Comparison of ENCODE assay signal across 12 mouse cellular contexts in the genomic region with DNA sequence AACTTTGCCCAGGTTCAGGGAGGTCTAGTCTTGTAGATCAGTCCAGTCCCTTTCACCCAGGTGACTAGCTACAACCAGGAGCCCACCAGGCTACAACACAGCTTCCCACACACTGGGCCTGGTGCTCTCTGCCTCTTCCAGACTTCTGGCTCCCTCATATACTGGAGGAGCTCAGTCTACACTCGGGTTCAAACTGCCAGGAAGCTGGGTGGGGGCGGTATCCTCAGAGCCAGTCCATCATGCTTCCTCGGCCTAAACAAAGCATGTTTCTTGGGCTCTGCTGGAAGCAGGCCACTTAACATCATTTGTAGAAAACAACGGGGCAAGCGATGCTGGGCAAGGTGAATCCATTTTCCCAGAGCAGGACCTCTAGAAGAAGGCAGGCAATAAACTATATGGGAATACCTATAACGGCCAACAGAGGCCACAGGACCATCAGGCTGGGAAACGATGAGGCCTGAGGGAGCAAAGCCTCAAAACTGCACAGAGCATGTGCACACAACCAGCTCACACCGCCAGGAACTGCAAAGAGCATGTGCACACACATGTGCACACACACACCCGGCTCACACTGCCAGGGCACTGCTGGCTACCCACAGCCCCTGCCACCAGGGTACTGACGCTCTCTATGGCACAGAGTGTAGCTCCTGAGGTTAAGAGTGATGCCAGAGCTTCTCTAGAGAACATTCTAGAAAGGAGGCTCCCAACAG.
DNase-seq lines count a peak whose midpoint lies in the region; ATAC-seq and TF ChIP-seq lines count a peak whose summit lies in the region.
"Had no signal": no experiment of that assay in that cellular context is flagged by ENCODE, and none has a peak within 500 bp of the region (broad histone marks: within the 10 kb centered on the region; RNA-seq: fewer than 3 reads in every experiment).

No protein-coding gene starts in this region.

- H3K9ac ChIP-seq in heart, embryonic 13.5 days, result peak overlapping the region; percentile 60
- H3K9ac ChIP-seq in MEL (ENCODE audit: control insufficient read depth, low read depth, low read length, poor library complexity, severe bottlenecking), result no peak overlapping the region
- H3K9ac ChIP-seq in liver, embryonic 14.5 days (replicated peaks), result no peak overlapping the region
- H3K9ac ChIP-seq: limb, embryonic 15.5 days had no signal

- peak overlapping the region; percentile 49 for H3K27ac ChIP-seq in heart, embryonic 13.5 days (replicated peaks)
- H3K27ac ChIP-seq in MEL (ENCODE audit: control insufficient read depth, low read depth, low read length), result peak overlapping the region; percentile 30
- H3K27ac ChIP-seq in hindbrain, embryonic 10.5 days, result peak overlapping the region; percentile 66
- H3K27ac ChIP-seq in liver, embryonic 14.5 days, result peak overlapping the region; percentile 81
- H3K27ac ChIP-seq: limb, embryonic 15.5 days had no signal

- H3K4me1 ChIP-seq in heart, embryonic 13.5 days, result peaks cover 85% of the 10 kb centered on the region
- H3K4me1 ChIP-seq in MEL (ENCODE audit: control insufficient read depth in 1 of 2, insufficient read depth in 2 of 2, low read length in 2 of 2), result peaks cover 9 to 35% of the 10 kb centered on the region in 2 experiments
- peaks cover 61% of the 10 kb centered on the region for H3K4me1 ChIP-seq in hindbrain, embryonic 10.5 days (replicated peaks)
- H3K4me1 ChIP-seq in liver, embryonic 14.5 days (replicated peaks; ENCODE audit: control insufficient read depth in 2 of 2, insufficient read depth in 2 of 2, low read length in 1 of 2), result peaks cover 32 to 42% of the 10 kb centered on the region in 2 experiments

- H3K79me2 ChIP-seq in MEL (ENCODE audit: control insufficient read depth, insufficient read depth, low read length, poor library complexity), result no peaks in the 10 kb centered on the region

- no peak overlapping the region for H3K4me2 ChIP-seq in heart, embryonic 13.5 days
- H3K4me2 ChIP-seq in liver, embryonic 14.5 days (ENCODE audit: low read depth), result peak overlapping the region; percentile 18
- H3K4me2 ChIP-seq: limb, embryonic 15.5 days had no signal

- TF ChIP-seq CTCF in MEL (IDR thresholded peaks at IDR 0.05 in 2 of 3, conservative IDR thresholded peaks at IDR 0.05 in 1 of 3; ENCODE audit: control insufficient read depth in 1 of 3, insufficient read depth in 1 of 3, low read depth in 2 of 3, low read length in 3 of 3, poor library complexity in 1 of 3, severe bottlenecking in 1 of 3), result no peak
- TF ChIP-seq CTCF in liver, embryonic 14.5 days (IDR thresholded peaks at IDR 0.05; ENCODE audit: low read depth), result no peak

- 74% methylated on average over 10 of the region's 10 CpGs for WGBS in heart, embryonic 13.5 days
- WGBS in hindbrain, embryonic 10.5 days, result 83% methylated on average over 10 of the region's 10 CpGs
- WGBS in liver, embryonic 14.5 days (ENCODE audit: insufficient replicate concordance), result 62% methylated on average over 10 of the region's 10 CpGs

- TF ChIP-seq POLR2A in MEL (IDR thresholded peaks at IDR 0.05; ENCODE audit: control insufficient read depth in 1 of 2, insufficient read depth in 1 of 2, low read depth in 1 of 2, low read length in 2 of 2, poor library complexity in 1 of 2), result no peak

- no peaks in the 10 kb centered on the region for H3K9me3 ChIP-seq in heart, embryonic 13.5 days
- no peaks in the 10 kb centered on the region for H3K9me3 ChIP-seq in MEL (replicated peaks; ENCODE audit: insufficient read depth, low read length)
- no peaks in the 10 kb centered on the region for H3K9me3 ChIP-seq in hindbrain, embryonic 10.5 days
- H3K9me3 ChIP-seq in liver, embryonic 14.5 days (ENCODE audit: control insufficient read depth, low read length), result no peaks in the 10 kb centered on the region
- H3K9me3 ChIP-seq: limb, embryonic 15.5 days had no signal

- intact Hi-C loops in heart, postnatal 25 days (cut with DNase I), result no loop called here

- 0 out of 2 replicates have a peak, but pooled peaks cover 3% of the 10 kb centered on the region for H3K36me3 ChIP-seq in heart, embryonic 13.5 days
- peaks cover 0 to 28% of the 10 kb centered on the region in 2 experiments; a peak in 2 of 4 replicates for H3K36me3 ChIP-seq in MEL (ENCODE audit: control insufficient read depth in 1 of 2, insufficient read depth in 2 of 2, low read length in 2 of 2)
- H3K36me3 ChIP-seq in hindbrain, embryonic 10.5 days, result no peaks in the 10 kb centered on the region
- no peaks in the 10 kb centered on the region for H3K36me3 ChIP-seq in liver, embryonic 14.5 days (replicated peaks; ENCODE audit: control insufficient read depth, insufficient read depth, low read depth)
- H3K36me3 ChIP-seq: limb, embryonic 15.5 days had no signal

- no peak for DNase-seq in heart, postnatal 25 days (ENCODE audit: low spot score)
- no peak for DNase-seq in MEL (ENCODE audit: low read depth, low spot score)
- no peak for DNase-seq in hindbrain, embryonic 10.5 days (ENCODE audit: low spot score)
- DNase-seq in liver, embryonic 14.5 days (ENCODE audit: low read depth in 3 of 3, low spot score in 3 of 3), result no peak
- DNase-seq in right cerebral cortex, adult 18-20 months, result no peak
- no peak for DNase-seq in spleen, postnatal 10 days (ENCODE audit: low spot score in 2 of 2)
- no peak for DNase-seq in thymus, postnatal 25 days
- DNase-seq: kidney, postnatal 4 days; right cerebral cortex, postnatal 25 days had no signal

- TF ChIP-seq EP300 in MEL (IDR thresholded peaks at IDR 0.05; ENCODE audit: low read depth in 1 of 2, low read length in 2 of 2), result no peak
- TF ChIP-seq EP300 in liver, embryonic 14.5 days (IDR thresholded peaks at IDR 0.05; ENCODE audit: low read depth), result no peak

- H3K4me3 ChIP-seq in heart, embryonic 13.5 days, result no peak overlapping the region
- H3K4me3 ChIP-seq in MEL (ENCODE audit: control insufficient read depth in 1 of 2, insufficient read depth in 1 of 2, low read depth in 2 of 2, low read length in 2 of 2), result no peak overlapping the region
- H3K4me3 ChIP-seq in hindbrain, embryonic 10.5 days, result no peak overlapping the region
- no peak overlapping the region for H3K4me3 ChIP-seq in liver, embryonic 14.5 days (ENCODE audit: insufficient read depth in 1 of 2, low read depth in 2 of 2, low read length in 2 of 2)
- H3K4me3 ChIP-seq: limb, embryonic 15.5 days had no signal

- TF ChIP-seq RAD21 in MEL (IDR thresholded peaks at IDR 0.05; ENCODE audit: low read depth, low read length), result no peak

- ATAC-seq in heart, embryonic 13.5 days (ENCODE audit: extremely low read depth, insufficient number of reproducible peaks, low FRiP score, low TSS enrichment), result no peak
- ATAC-seq in liver, embryonic 14.5 days (ENCODE audit: insufficient read depth), result peak; percentile 54; the same call in 1 of the 2 replicates
- ATAC-seq: CD4-positive, CD25-positive, alpha-beta regulatory T cell, adult 4 months had no signal

- H3K27me3 ChIP-seq in heart, embryonic 13.5 days (replicated peaks), result no peaks in the 10 kb centered on the region
- no peaks in the 10 kb centered on the region for H3K27me3 ChIP-seq in MEL (ENCODE audit: control insufficient read depth in 1 of 2, insufficient read depth in 2 of 2, low read length in 2 of 2)
- H3K27me3 ChIP-seq in hindbrain, embryonic 10.5 days (ENCODE audit: insufficient read depth, poor library complexity, severe bottlenecking), result no peaks in the 10 kb centered on the region
- H3K27me3 ChIP-seq in liver, embryonic 14.5 days (ENCODE audit: control insufficient read depth, insufficient read depth, low read length), result no peaks in the 10 kb centered on the region
- H3K27me3 ChIP-seq: limb, embryonic 15.5 days had no signal

TF ChIP-seq in MEL, 35 proteins besides CTCF, POLR2A, EP300 and RAD21:
- TF ChIP-seq KAT2A (conservative IDR thresholded peaks at IDR 0.05; ENCODE audit: low read depth, low read length) (no peak), USF2 (IDR thresholded peaks at IDR 0.05; ENCODE audit: borderline replicate concordance in 1 of 2, insufficient read depth in 1 of 2, low read depth in 1 of 2, low read length in 2 of 2) (no peak), SIN3A (IDR thresholded peaks at IDR 0.05; ENCODE audit: low read length) (no peak), MYB (IDR thresholded peaks at IDR 0.05; ENCODE audit: low read depth, low read length) (no peak), MAFK (IDR thresholded peaks at IDR 0.05; ENCODE audit: borderline replicate concordance, low read depth, low read length) (no peak), RCOR1 (IDR thresholded peaks at IDR 0.05; ENCODE audit: low read depth, low read length) (no peak), TCF12 (IDR thresholded peaks at IDR 0.05; ENCODE audit: low read depth, low read length) (no peak), HCFC1 (IDR thresholded peaks at IDR 0.05; ENCODE audit: low read depth, low read length) (no peak), TBP (IDR thresholded peaks at IDR 0.05; ENCODE audit: low read depth, low read length) (no peak), CHD2 (IDR thresholded peaks at IDR 0.05; ENCODE audit: low read length) (no peak), TAL1 (IDR thresholded peaks at IDR 0.05; ENCODE audit: low read length) (no peak)

Comparison
In these comparisons a context has a peak if more than half of its experiments do, and no peak if none do; other contexts are left out.
1. H3K27ac ChIP-seq: peak in every context shown above with its lines; median percentile 81 in liver, embryonic 14.5 days; 66 in hindbrain, embryonic 10.5 days; 49 in heart, embryonic 13.5 days; 30 in MEL.